Mouse (Mus musculus) kidney, adult 8-10 months (tissue): ENCODE measurements around the gene Kif3b.
A peak's percentile ranks its signal among the peaks of the same experiment; 100 is the strongest.
"Not testable (repeated sequence)": the region's sequence is repeated elsewhere in the genome, so short reads cannot be mapped to it uniquely, and the experiment has no call there.

Experiments
- DNase-seq, 2 experiments: peaks; one replicate each; pipeline ENCODE4 v3.0.0; 2022

Kif3b gene

GRCm38 (mm10) chr2:153290938-153291928, at the start of gene Kif3b:
Gene Kif3b, plus strand, starts transcription at chr2:153291413.
- peak; percentile 85 to 90 for DNase-seq

- DNase-seq = no peak
Observed at GRCm38 (mm10) chr2:153242156-153242555, 49.1 kb upstream of the Kif3b start.

GRCm38 (mm10) chr2:153249751-153250150, 41.5 kb upstream of the Kif3b start:
- no peak for DNase-seq

GRCm38 (mm10) chr2:153256604-153257003, 34.6 kb upstream of the Kif3b start:
- no peak for DNase-seq

GRCm38 (mm10) chr2:153259030-153259863, 32.0 kb upstream of the Kif3b start:
- DNase-seq = no peak

GRCm38 (mm10) chr2:153259864-153260674, 31.1 kb upstream of the Kif3b start:
- DNase-seq = no peak

- no peak for DNase-seq
Observed at GRCm38 (mm10) chr2:153263053-153263452, 28.2 kb upstream of the Kif3b start.

- DNase-seq = no peak
Observed at GRCm38 (mm10) chr2:153267331-153267730, 23.9 kb upstream of the Kif3b start.

- not testable (repeated sequence) for DNase-seq
Observed at GRCm38 (mm10) chr2:153270231-153270915, 20.8 kb upstream of the Kif3b start.

- not testable (repeated sequence) for DNase-seq
Observed at GRCm38 (mm10) chr2:153274200-153274918, 16.9 kb upstream of the Kif3b start.

GRCm38 (mm10) chr2:153274919-153275247, 16.3 kb upstream of the Kif3b start:
- DNase-seq = no peak

- DNase-seq = not testable (repeated sequence)
Observed at GRCm38 (mm10) chr2:153275577-153275976, 15.6 kb upstream of the Kif3b start.

- no peak for DNase-seq
Observed at GRCm38 (mm10) chr2:153276440-153276839, 14.8 kb upstream of the Kif3b start.

- not testable (repeated sequence) for DNase-seq
Observed at GRCm38 (mm10) chr2:153276846-153277245, 14.4 kb upstream of the Kif3b start.

- DNase-seq = no peak
Observed at GRCm38 (mm10) chr2:153278357-153278756, 12.9 kb upstream of the Kif3b start.

GRCm38 (mm10) chr2:153283919-153284318, 7.3 kb upstream of the Kif3b start:
- DNase-seq = no peak

- DNase-seq = no peak
Observed at GRCm38 (mm10) chr2:153286524-153286923, 4.7 kb upstream of the Kif3b start.

- peak in 1 of 2 experiments; percentile 44 for DNase-seq
Observed at GRCm38 (mm10) chr2:153287835-153288234, 3.4 kb upstream of the Kif3b start.

GRCm38 (mm10) chr2:153292305-153292861, 1.2 kb downstream of the Kif3b start:
- DNase-seq = peak; percentile 17 to 36

GRCm38 (mm10) chr2:153295196-153295595, 4.0 kb downstream of the Kif3b start:
- DNase-seq = no peak

- no peak for DNase-seq
Observed at GRCm38 (mm10) chr2:153297771-153298170, 6.6 kb downstream of the Kif3b start.
